Mouse (Mus musculus) liver, postnatal 0 days (tissue): Measurements from ENCODE around the gene Izumo1r.

Experiments
- CTCF ChIP-seq: sonication (generic); IDR thresholded peaks from 2 replicates; pipeline ENCODE4 v1.5.1; 2016; ENCODE audit warnings: antibody characterized with exemption, low read depth
- EP300 ChIP-seq: IDR thresholded peaks from 2 replicates; pipeline ENCODE4 v1.6.1; 2016; ENCODE audit warnings: antibody characterized with exemption, low read depth, mild to moderate bottlenecking

GRCm38 (mm10) chr9:14872181-14872930 lies 31.4 kb downstream of the Izumo1r start:
- TF ChIP-seq CTCF (no peak), EP300 (no peak)
